Mouse (Mus musculus) heart, embryonic 13.5 days (tissue): ENCODE results near the gene Rab36. TPM values are rescaled to one million over a fixed set of nuclear protein-coding genes. Genes with fewer than 3 reads are reported as not detected.

ENCODE experiments used
- ATAC-seq: fragments of 200-750 bp; cut with Nextera tagmentation; 2 replicates; pipeline ENCODE4 v1.8.0; 2017; ENCODE audit warnings: moderate TSS enrichment; ENCODE audit not compliant: insufficient number of reproducible peaks, low FRiP score, low TSS enrichment; ENCODE audit errors: extremely low read depth
- H3K27ac ChIP-seq: fragments of 300-500 bp; sonication (generic); replicated peaks from 2 replicates; pipeline ENCODE4 v1.5.1; 2015; ENCODE audit warnings: moderate library complexity, mild to moderate bottlenecking, inconsistent platforms
- H3K27me3 ChIP-seq: fragments of 300-500 bp; sonication (generic); replicated peaks from 2 replicates; pipeline ENCODE4 v1.6.1; 2015; ENCODE audit warnings: mild to moderate bottlenecking, inconsistent platforms
- H3K36me3 ChIP-seq: fragments of 300-500 bp; sonication (generic); 2 replicates; pipeline ENCODE4 v1.6.1; 2015; ENCODE audit warnings: mild to moderate bottlenecking, inconsistent platforms
- H3K4me1 ChIP-seq: fragments of 300-500 bp; sonication (generic); 2 replicates; pipeline ENCODE4 v1.6.1; 2015; ENCODE audit warnings: inconsistent platforms
- H3K4me2 ChIP-seq: fragments of 300-500 bp; sonication (generic); 2 replicates; pipeline ENCODE4 v1.6.1; 2015; ENCODE audit warnings: inconsistent platforms, mild to moderate bottlenecking, moderate library complexity
- H3K4me3 ChIP-seq: fragments of 300-500 bp; sonication (generic); 2 replicates; pipeline ENCODE4 v1.5.1; 2015; ENCODE audit warnings: moderate library complexity, mild to moderate bottlenecking, inconsistent platforms
- H3K9ac ChIP-seq: fragments of 300-500 bp; sonication (generic); 2 replicates; pipeline ENCODE4 v1.6.1; 2015; ENCODE audit warnings: inconsistent platforms, mild to moderate bottlenecking, moderate library complexity
- H3K9me3 ChIP-seq: fragments of 300-500 bp; sonication (generic); 2 replicates; pipeline ENCODE4 v1.6.1; 2016; ENCODE audit warnings: inconsistent platforms
- WGBS: fragments of 180-500 bp; shearing (Covaris S2); methylation state at CpG from one replicate; pipeline ENCODE4 v1.1.7; 2015; ENCODE audit warnings: mixed read lengths; 5-methylcytosine and 5-hydroxymethylcytosine counted together
- polyA plus RNA-seq: library from polyadenylated mRNA; unstranded; fragments of >200 nt; fragmentation: Nextera tagmentation; extraction: Ambion mirVana; gene quantifications from 2 replicates; pipeline ENCODE4 v1.2.1, GENCODE M21; 2015

The Rab36 gene
- polyA plus RNA-seq, 1 experiment from 2014 or later = 3.5 TPM

DNA sequence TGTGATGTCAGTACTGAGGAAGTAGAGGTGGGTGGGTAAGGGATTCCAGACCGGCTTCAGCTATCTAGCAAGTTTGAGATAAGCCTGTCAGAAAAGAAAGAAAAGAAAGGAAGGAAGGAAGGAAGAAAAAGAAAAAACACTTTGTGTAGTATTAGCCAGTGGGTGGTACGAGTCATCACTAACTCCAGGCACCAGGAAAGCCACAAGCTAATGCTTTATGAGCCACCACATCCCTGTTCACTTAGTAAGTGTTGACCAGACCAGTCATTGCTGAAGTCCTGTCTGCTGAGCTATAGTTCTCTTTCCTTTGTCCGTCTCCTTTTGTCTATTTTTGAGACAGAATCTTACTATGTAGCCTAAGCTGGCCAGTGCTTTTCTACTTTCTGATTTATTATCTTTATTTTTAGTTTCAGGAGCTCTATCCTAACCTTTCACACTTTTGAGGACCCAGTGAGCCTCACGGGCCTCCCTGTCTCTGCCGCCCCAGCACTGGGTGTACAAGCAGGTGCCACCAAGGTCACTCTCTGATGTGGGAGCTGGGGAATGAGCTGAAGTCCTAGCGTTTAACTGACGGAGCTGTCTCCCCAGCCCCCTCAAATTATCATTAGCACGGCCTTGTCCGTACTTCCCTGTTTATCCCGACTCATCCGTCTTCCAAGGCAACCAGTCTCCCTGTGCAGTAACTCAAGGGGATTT, 33.6 kb downstream of the Rab36 start:
- Histone ChIP-seq H3K36me3 (peaks cover 4% of the 10 kb centered on the region), H3K27ac (peak overlapping the region; percentile 48; the same call in 1 of the 2 replicates), H3K9me3 (no peaks in the 10 kb centered on the region), H3K27me3 (0 out of 2 replicates have a peak, but pooled peaks cover 4% of the 10 kb centered on the region), H3K4me1 (peaks cover 64% of the 10 kb centered on the region), H3K4me2 (peak overlapping the region; percentile 3; the same call in 1 of the 2 replicates), H3K4me3 (no peak overlapping the region), H3K9ac (no peak overlapping the region)
- 39% methylated on average over 11 of the region's 11 CpGs for whole genome bisulfite sequencing
- no peak for ATAC-seq

DNA sequence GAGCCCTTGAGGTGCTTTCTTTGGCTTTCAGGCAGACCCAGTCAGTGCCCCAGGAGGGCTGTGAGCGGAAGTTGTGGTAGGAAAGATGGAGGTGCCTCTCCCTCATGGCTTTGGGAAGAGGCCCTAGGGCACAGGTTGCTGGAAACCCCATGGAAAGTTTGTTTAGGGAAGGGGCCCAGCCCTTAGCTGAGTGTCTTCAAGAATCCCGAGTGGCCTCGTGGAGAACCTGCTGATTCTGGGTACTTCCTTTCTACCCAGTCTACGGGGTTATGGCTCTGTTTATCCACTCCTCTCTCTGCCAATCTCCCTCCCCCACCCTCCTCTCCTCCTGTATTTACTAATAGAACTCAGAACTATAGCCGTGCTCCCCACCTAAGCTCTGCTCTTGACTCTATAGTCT, 38.8 kb downstream of the Rab36 start:
- no peak overlapping the region for H3K9ac ChIP-seq
- H3K4me3 ChIP-seq = no peak overlapping the region
- H3K27me3 ChIP-seq = peaks cover 7% of the 10 kb centered on the region; the same call in 1 of the 2 replicates
- no peaks in the 10 kb centered on the region for H3K36me3 ChIP-seq
- ATAC-seq = no peak
- 68% methylated on average over 5 of the region's 5 CpGs for WGBS
- H3K9me3 ChIP-seq = no peaks in the 10 kb centered on the region
- H3K4me2 ChIP-seq = no peak overlapping the region
- no peak overlapping the region for H3K27ac ChIP-seq
- H3K4me1 ChIP-seq = peaks cover 22% of the 10 kb centered on the region

DNA sequence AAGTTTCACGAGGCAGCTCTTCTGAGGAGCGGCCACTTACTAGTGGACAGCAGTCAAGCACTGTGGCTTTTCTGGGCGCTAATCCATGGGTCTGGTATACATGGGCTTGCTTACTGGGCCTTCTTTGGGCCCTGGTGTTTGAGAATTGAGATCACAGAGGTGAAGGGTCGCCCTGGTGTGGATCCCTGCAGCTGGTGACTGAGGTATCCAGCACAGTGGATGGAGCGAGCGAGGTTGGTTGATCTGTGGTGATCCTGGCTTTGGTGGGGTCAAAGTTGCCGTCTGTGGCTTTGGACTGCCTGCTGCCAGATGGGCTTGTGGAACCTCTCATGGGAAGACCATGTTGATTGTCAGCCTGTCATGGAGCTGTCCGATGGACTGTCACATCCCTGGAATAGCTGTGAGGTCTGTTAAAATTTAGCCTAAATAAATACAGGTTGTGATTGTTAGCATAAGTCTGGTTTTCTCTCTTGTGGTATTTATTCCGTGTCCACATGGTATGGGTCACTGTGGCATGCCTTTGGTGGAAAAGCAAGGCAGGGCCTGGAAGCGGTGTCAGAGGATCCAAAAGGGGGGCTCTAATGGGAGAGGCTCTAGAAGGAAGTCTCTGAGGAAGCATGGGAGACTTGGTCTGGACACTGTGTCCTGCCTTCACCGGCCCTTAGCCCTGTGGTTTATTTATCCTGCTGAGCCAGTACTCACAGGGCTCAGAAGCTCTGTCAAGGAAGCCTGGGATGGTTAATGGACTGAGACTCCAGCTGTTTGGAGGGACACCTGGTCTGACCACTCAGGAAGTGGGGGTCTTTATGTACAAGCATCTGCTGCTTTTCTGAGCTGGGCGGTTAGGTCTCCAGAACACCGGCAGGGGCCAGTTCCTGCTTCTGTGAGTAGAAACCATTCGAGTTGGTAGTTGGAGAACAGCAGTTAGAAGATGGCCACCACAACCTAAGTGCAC, 41.6 kb downstream of the Rab36 start:
- 78% methylated on average over 14 of the region's 14 CpGs for WGBS
- no peaks in the 10 kb centered on the region for H3K9me3 ChIP-seq
- H3K27ac ChIP-seq = no peak overlapping the region
- no peak overlapping the region for H3K4me3 ChIP-seq
- peaks cover 7% of the 10 kb centered on the region; the same call in 1 of the 2 replicates for H3K27me3 ChIP-seq
- no peak for ATAC-seq
- H3K4me2 ChIP-seq = no peak overlapping the region
- no peaks in the 10 kb centered on the region for H3K36me3 ChIP-seq
- no peak overlapping the region for H3K9ac ChIP-seq
- H3K4me1 ChIP-seq = 0 out of 2 replicates have a peak, but pooled peaks cover 4% of the 10 kb centered on the region

DNA sequence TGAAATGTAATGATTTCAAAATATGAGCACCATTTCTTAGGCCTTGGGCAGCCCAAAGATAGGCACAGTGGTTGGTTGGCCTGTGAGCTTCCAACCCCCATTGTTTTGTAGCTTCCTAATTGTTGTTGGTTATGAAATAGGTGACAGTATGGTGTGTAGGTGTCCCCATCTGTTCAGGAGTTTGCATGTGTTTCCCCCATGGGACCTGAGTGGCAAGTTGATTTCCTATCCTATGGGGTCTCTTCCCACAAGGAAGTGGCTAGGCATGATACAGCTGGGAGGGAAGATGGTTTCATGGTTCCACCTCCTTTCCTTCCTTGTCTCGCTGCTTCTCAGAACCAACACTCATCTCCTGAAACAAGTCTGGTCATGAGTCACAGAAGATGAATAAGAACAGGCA, 48.5 kb downstream of the Rab36 start:
- no peak overlapping the region for H3K9ac ChIP-seq
- no peaks in the 10 kb centered on the region for H3K4me1 ChIP-seq
- H3K4me2 ChIP-seq = no peak overlapping the region
- H3K36me3 ChIP-seq = no peaks in the 10 kb centered on the region
- H3K4me3 ChIP-seq = no peak overlapping the region
- no peak overlapping the region for H3K27ac ChIP-seq
- no peaks in the 10 kb centered on the region for H3K9me3 ChIP-seq
- peaks cover 11% of the 10 kb centered on the region; the same call in 1 of the 2 replicates for H3K27me3 ChIP-seq
- no peak for ATAC-seq
- 62% methylated on average over 1 of the region's 1 CpGs for WGBS

DNA sequence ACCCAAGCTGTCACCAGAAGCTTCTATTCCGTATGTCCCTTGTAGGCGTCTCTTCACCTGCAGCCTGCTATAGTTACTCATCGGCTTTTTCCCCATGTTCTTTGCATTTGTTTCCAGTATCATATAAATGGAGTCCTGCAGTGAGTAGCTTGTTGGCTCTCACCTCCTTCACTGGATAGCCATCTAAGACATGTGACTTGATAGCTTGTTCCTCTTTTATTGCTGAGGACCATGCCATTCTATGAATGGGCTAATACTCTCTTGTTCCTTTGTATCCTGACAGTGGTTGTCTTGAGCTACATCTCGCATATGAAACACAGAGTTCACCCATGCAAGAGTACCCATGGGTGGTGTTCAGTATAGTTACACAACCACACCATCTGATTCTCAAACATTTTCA, 51.6 kb downstream of the Rab36 start:
- no peak overlapping the region for H3K4me3 ChIP-seq
- no peak overlapping the region for H3K9ac ChIP-seq
- H3K4me2 ChIP-seq = no peak overlapping the region
- H3K36me3 ChIP-seq = no peaks in the 10 kb centered on the region
- no peaks in the 10 kb centered on the region for H3K9me3 ChIP-seq
- peaks cover 32% of the 10 kb centered on the region for H3K27me3 ChIP-seq
- peaks cover 21% of the 10 kb centered on the region for H3K4me1 ChIP-seq
- ATAC-seq = no peak
- H3K27ac ChIP-seq = no peak overlapping the region
- 92% methylated on average over 4 of the region's 4 CpGs for WGBS

DNA sequence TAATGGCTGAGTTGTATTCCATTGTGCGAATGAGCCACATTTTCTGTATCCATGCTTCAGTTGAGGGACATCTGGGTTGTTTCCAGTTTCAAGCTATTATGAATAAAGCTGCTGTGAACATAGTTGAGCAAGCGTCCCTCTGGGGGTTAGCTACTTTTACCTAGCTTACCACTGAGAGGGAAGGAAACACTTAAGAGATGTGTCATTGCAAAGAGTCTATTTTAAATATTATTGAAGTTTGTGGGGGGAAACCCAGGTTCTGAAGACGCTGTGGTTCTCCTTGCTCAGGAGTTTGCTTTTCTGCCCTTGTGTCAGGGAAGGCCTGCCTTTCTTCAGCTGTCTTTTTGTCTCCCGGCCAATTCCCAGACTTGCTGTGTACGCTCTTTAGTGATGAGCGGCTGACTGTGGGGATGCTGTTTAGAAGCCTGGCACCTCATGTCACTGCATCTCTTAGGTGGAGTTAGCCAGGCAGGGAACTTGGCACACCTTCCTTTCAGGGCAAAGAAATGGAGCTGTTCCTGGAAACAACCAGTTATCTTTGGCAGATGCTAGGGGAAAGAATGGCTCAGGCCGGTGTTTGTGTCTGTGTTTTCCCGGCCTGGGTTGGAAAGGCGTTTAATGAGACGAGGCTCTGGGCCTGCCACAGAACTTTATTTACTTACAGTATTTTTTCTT, 54.8 kb downstream of the Rab36 start:
- no peaks in the 10 kb centered on the region for H3K36me3 ChIP-seq
- 63% methylated on average over 10 of the region's 10 CpGs for WGBS
- no peaks in the 10 kb centered on the region for H3K9me3 ChIP-seq
- H3K4me2 ChIP-seq = no peak overlapping the region
- H3K4me3 ChIP-seq = no peak overlapping the region
- H3K27ac ChIP-seq = peak overlapping the region; percentile 1
- peaks cover 55% of the 10 kb centered on the region for H3K27me3 ChIP-seq
- no peak overlapping the region for H3K9ac ChIP-seq
- peaks cover 40% of the 10 kb centered on the region for H3K4me1 ChIP-seq
- ATAC-seq = no peak

DNA sequence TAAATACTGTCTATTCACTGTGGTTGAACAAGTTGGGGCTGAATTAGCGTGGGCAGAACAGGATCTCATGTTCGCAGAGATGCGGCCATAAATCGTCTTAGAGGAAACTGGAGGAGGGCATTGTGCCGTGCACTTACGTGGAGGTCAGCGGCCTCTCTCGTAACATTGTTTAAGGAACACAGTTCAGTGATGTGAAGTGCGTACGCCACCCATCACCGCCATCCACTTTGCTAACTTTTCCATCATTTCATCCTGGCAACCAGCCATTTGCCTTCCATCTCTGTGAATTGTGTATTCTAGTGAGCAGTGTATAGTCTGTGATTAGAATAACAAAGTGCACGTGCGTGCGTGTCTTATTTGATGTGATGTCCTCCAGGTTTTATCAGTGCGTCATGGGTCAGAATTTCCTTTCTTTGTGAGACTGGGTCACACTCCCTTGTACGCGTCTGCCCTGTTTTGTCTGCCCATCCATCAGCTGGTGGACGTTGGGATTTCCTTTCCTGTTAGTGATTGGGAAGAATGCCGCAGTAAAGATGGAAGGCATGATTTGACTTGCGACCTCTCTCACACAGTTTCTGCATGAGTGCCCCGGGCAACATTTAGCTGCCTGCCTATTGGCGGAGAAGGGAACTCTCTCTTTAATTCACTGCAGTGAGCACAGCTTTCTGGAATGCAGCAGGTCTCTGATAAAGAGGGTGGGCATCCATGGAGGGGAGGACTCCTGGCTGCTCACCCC, 56.6 kb downstream of the Rab36 start:
- no peaks in the 10 kb centered on the region for H3K9me3 ChIP-seq
- no peak overlapping the region for H3K27ac ChIP-seq
- H3K36me3 ChIP-seq = no peaks in the 10 kb centered on the region
- peaks cover 62% of the 10 kb centered on the region for H3K27me3 ChIP-seq
- no peak overlapping the region for H3K4me3 ChIP-seq
- peaks cover 57% of the 10 kb centered on the region for H3K4me1 ChIP-seq
- WGBS = 49% methylated on average over 22 of the region's 22 CpGs
- H3K9ac ChIP-seq = no peak overlapping the region
- ATAC-seq = no peak
- H3K4me2 ChIP-seq = peak overlapping the region; percentile 6

DNA sequence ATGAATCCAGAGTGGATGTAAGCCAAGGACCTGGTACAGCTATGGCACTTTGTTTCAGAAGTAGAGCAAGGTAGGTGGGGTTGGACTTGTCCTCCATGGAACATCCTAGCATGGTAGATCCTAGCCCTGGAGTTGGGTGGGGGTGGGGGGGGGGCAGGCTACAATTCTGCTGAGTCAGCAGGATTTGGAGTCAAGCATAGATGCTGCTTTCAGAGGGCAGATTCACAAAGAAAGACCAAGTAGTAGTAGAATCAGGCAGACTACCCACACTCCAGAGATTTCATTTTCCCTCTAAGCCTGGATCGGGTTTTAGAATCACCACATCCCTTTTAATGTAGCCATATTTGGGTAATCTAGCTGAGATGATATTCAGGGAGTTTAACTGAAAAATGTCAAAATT, 57.5 kb downstream of the Rab36 start:
- Histone ChIP-seq H3K9ac (no peak overlapping the region), H3K4me3 (no peak overlapping the region), H3K4me2 (no peak overlapping the region), H3K9me3 (no peaks in the 10 kb centered on the region), H3K27ac (no peak overlapping the region), H3K27me3 (peaks cover 68% of the 10 kb centered on the region), H3K36me3 (no peaks in the 10 kb centered on the region), H3K4me1 (peaks cover 65% of the 10 kb centered on the region)
- 84% methylated on average over 1 of the region's 1 CpGs for WGBS
- no peak for ATAC-seq

DNA sequence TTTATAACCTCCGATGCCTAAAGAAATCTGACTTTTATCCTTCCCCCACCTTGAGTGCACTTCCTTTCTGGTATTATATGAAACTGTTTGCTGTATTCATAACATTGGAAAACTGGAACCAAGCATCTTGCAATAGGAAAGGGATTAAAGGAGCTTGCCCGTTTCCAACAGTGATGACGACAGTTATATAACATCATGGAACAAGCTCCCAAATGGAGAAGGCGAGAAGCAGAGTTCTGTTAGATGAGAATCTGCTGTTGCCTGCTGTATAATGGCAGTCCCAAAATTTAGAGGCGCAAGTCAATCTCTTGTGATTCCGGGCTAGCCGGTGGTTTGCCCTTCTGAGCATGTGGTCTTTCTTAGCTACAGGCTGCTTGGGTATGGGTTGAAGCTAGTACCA, 58.4 kb downstream of the Rab36 start:
- no peak overlapping the region for H3K27ac ChIP-seq
- peaks cover 71% of the 10 kb centered on the region for H3K4me1 ChIP-seq
- ATAC-seq = no peak
- H3K4me3 ChIP-seq = no peak overlapping the region
- H3K4me2 ChIP-seq = no peak overlapping the region
- H3K9me3 ChIP-seq = no peaks in the 10 kb centered on the region
- no peaks in the 10 kb centered on the region for H3K36me3 ChIP-seq
- H3K27me3 ChIP-seq = peaks cover 68% of the 10 kb centered on the region
- H3K9ac ChIP-seq = no peak overlapping the region
- WGBS = 92% methylated on average over 7 of the region's 7 CpGs

DNA sequence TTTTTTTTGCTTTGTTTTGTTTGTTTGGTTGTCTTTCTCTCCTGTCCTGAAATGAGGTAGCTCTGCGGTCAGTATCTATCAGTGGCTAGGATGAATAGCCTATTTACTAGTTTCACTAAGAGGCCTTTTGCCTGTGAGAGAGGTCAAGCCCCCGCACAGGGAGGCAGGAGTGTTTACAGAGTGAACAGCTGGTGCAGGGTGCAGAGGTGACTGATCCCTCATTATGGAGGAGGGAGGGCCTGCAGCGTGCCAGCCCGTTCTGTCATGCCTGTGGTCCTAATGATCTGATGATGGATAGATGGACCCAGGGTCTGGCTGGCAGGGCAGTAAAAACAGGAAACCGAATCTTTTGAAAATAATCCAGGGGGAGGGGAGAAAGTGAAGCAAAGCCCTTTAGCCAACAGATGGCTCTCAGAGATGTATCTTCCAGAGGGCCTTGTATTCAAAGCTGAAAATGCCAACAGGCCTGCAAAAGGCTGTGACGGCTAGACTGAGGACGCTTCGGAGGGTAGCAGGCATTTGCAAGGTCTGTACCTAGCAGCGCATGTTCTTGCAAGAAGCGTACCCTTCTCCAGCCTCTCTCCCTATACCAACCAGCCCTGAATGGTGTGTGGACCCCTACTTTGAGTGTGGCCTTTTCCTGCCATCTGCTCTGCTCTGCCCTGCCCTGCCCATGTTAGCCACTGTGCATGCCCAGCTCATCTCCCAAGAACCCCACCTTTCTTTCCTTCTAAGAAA, 61.8 kb downstream of the Rab36 start:
- Histone ChIP-seq H3K9ac (no peak overlapping the region), H3K27ac (no peak overlapping the region), H3K4me3 (no peak overlapping the region), H3K36me3 (no peaks in the 10 kb centered on the region), H3K4me2 (no peak overlapping the region), H3K4me1 (peaks cover 62% of the 10 kb centered on the region), H3K27me3 (peaks cover 79% of the 10 kb centered on the region), H3K9me3 (no peaks in the 10 kb centered on the region)
- ATAC-seq = no peak
- WGBS = 59% methylated on average over 10 of the region's 10 CpGs
